Mouse (Mus musculus): ENCODE measurements around the gene Zfp69. TPM values are rescaled to one million over a fixed set of nuclear protein-coding genes. Genes with fewer than 3 reads are reported as not detected.

Zfp69 gene
- polyA plus RNA-seq, 1 experiment, result 2.3 TPM

DNA sequence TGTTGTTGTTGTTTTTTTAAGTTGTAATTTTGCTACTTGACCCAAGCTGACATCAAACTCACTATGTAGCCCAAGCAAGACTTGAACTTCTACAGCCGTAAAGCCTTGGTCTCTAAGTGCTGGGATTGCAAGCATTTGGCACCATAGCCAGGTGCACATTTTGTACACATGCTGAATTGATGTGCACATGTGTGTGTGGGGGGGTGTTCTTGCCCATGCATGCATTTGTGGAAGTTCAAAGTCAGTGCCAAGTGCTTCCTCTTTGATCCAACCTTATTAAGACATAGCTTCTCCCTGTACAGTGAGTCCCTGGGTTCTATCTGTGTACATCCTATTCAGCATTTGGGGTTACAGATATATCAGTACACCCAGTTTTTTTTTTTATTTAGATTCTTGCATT, 4.1 kb upstream of the Zfp69 start:
- H3K4me3 ChIP-seq (ENCODE audit: extremely low read depth, insufficient read depth, insufficient read length), result no peak overlapping the region
- no peaks in the 10 kb centered on the region for H3K36me3 ChIP-seq (ENCODE audit: control insufficient read depth, insufficient read depth, low read length)
- DNase-seq (ENCODE audit: low read depth in 1 of 2, low spot score in 2 of 2), result no peak
- WGBS, result 71% methylated on average over 1 of the region's 1 CpGs
- no peak overlapping the region for H3K27ac ChIP-seq (ENCODE audit: insufficient read depth, low read length)
- H3K4me1 ChIP-seq (ENCODE audit: control insufficient read depth, insufficient read depth, insufficient read length), result peaks cover 13% of the 10 kb centered on the region
- no peaks in the 10 kb centered on the region for H3K27me3 ChIP-seq (ENCODE audit: control insufficient read depth, insufficient read depth, low read length)
- no peak for TF ChIP-seq CTCF (IDR thresholded peaks at IDR 0.05; ENCODE audit: extremely low read depth, insufficient read depth, insufficient read length, insufficient replicate concordance)
- no peak for TF ChIP-seq POLR2A (IDR thresholded peaks at IDR 0.05; ENCODE audit: low read depth, low read length)

DNA sequence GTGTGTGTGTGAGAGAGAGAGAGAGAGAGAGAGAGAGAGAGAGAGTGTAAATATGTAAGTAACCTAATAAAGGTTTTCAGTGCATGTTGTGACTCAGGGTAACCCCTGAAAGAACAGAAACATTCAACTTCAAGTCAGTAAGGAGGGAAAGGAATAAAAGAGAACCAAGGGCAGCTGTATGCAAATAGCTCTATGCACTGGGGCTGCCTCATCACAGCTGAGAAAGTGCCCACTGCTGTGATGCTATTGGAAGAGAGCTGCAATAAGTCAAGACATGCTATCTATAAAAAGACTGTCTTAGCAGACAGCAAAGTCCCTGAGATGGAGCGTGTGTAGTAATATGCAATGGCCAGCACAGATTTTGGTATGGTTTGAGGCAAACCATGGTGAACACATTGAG, 2.2 kb upstream of the Zfp69 start:
- no peak for DNase-seq (ENCODE audit: low read depth in 1 of 2, low spot score in 2 of 2)
- no peaks in the 10 kb centered on the region for H3K36me3 ChIP-seq (ENCODE audit: control insufficient read depth, insufficient read depth, low read length)
- H3K27me3 ChIP-seq (ENCODE audit: control insufficient read depth, insufficient read depth, low read length), result no peaks in the 10 kb centered on the region
- WGBS, result 39% methylated on average over 1 of the region's 1 CpGs
- H3K27ac ChIP-seq (ENCODE audit: insufficient read depth, low read length), result peak overlapping the region; percentile 29
- H3K4me3 ChIP-seq (ENCODE audit: extremely low read depth, insufficient read depth, insufficient read length), result no peak overlapping the region
- TF ChIP-seq POLR2A (IDR thresholded peaks at IDR 0.05; ENCODE audit: low read depth, low read length) (no peak), CTCF (IDR thresholded peaks at IDR 0.05; ENCODE audit: extremely low read depth, insufficient read depth, insufficient read length, insufficient replicate concordance) (no peak)
- H3K4me1 ChIP-seq (ENCODE audit: control insufficient read depth, insufficient read depth, insufficient read length), result peaks cover 13% of the 10 kb centered on the region

DNA sequence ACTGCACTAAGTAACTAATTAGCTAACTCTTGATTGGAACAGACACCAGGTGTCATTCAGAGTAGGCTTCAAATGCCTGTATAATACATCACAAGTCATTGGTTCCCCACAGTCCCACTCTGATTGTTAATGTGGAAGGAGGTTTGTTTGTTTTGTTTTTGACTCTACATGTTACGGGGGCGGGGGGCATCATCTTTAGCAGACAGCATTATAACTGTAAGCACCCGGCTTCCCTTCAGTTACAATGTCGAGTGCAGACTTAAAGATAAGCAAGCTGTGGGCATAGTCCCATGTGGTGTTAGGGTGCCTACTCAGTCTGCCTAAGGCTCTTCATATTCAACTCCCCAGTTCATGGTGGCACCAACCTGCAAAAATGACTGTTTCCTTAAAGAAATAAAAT, 1.5 kb upstream of the Zfp69 start:
- Histone ChIP-seq H3K4me1 (ENCODE audit: control insufficient read depth, insufficient read depth, insufficient read length) (peaks cover 13% of the 10 kb centered on the region), H3K36me3 (ENCODE audit: control insufficient read depth, insufficient read depth, low read length) (no peaks in the 10 kb centered on the region), H3K4me3 (ENCODE audit: extremely low read depth, insufficient read depth, insufficient read length) (no peak overlapping the region), H3K27me3 (ENCODE audit: control insufficient read depth, insufficient read depth, low read length) (no peaks in the 10 kb centered on the region), H3K27ac (ENCODE audit: insufficient read depth, low read length) (peak overlapping the region; percentile 43; the same call in 1 of the 2 replicates)
- no peak for DNase-seq (ENCODE audit: low read depth in 1 of 2, low spot score in 2 of 2)
- TF ChIP-seq POLR2A (IDR thresholded peaks at IDR 0.05; ENCODE audit: low read depth, low read length) (no peak), CTCF (IDR thresholded peaks at IDR 0.05; ENCODE audit: extremely low read depth, insufficient read depth, insufficient read length, insufficient replicate concordance) (no peak)
- WGBS, result 63% methylated on average over 4 of the region's 4 CpGs

DNA sequence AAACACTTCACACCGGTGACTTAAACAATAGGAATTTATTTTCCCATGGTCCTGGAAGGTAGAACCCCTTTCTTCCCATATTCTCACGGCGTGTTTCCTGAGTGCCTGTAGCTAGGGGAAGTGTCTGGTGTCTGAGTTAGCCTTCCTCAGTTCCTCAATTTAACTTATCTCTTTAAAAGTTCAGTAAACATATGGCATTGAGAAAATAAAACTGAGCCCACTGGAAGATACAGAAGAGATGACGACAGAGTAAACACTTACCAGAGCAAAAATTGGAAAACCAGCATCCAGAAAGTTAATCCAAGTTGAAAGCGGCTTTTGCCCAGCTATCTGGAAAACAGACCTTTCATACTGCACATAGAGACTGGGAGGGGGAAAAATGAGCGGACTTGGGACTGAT, 664 bp upstream of the Zfp69 start:
- DNase-seq (ENCODE audit: low read depth in 1 of 2, low spot score in 2 of 2), result no peak
- H3K4me3 ChIP-seq (ENCODE audit: extremely low read depth, insufficient read depth, insufficient read length), result peak overlapping the region; percentile 79; the same call in 1 of the 2 replicates
- H3K27ac ChIP-seq (ENCODE audit: insufficient read depth, low read length), result peak overlapping the region; percentile 98
- H3K27me3 ChIP-seq (ENCODE audit: control insufficient read depth, insufficient read depth, low read length), result no peaks in the 10 kb centered on the region
- no peak for TF ChIP-seq POLR2A (IDR thresholded peaks at IDR 0.05; ENCODE audit: low read depth, low read length)
- no peak for TF ChIP-seq CTCF (IDR thresholded peaks at IDR 0.05; ENCODE audit: extremely low read depth, insufficient read depth, insufficient read length, insufficient replicate concordance)
- H3K4me1 ChIP-seq (ENCODE audit: control insufficient read depth, insufficient read depth, insufficient read length), result peaks cover 13% of the 10 kb centered on the region
- peaks cover under 1% of the 10 kb centered on the region; the same call in 1 of the 2 replicates for H3K36me3 ChIP-seq (ENCODE audit: control insufficient read depth, insufficient read depth, low read length)
- WGBS, result 12% methylated on average over 6 of the region's 6 CpGs

DNA sequence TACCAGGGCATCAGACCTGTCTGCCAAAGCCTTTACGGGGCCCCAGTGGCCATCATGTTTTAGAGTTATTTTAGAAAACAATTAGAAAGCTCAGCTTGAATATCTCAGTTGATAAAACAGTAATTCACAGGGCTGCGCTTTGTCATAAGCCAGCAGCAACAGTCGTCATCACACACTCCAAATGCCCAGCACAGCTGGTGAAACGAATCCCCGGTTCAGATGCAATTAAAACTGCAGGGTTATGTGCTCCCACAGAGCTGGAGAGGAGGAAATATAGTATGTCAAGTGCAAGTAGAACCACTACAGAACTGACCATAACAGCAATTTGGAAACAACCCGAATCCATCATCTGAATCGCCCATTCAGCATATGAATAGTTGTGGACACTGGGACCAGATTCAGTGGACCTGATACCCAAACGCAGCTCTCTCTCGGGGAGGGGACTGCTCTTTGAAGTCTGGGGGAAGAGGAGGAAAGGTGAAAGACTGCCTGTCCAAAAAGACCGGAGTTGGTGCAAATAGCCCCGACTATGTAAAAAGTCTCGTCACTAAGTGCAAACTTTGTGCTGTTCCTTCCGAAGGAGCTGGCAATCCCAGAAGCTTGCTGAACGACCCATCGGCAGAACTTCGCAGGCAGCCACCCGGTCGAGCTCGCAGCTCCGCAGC, 604 bp downstream of the Zfp69 start:
- 5% methylated on average over 20 of the region's 20 CpGs for WGBS
- TF ChIP-seq CTCF (IDR thresholded peaks at IDR 0.05; ENCODE audit: extremely low read depth, insufficient read depth, insufficient read length, insufficient replicate concordance) (no peak), POLR2A (IDR thresholded peaks at IDR 0.05; ENCODE audit: low read depth, low read length) (no peak)
- H3K27me3 ChIP-seq (ENCODE audit: control insufficient read depth, insufficient read depth, low read length), result no peaks in the 10 kb centered on the region
- no peak for DNase-seq (ENCODE audit: low read depth in 1 of 2, low spot score in 2 of 2)
- H3K27ac ChIP-seq (ENCODE audit: insufficient read depth, low read length), result peak overlapping the region; percentile 56; the same call in 1 of the 2 replicates
- peaks cover 13% of the 10 kb centered on the region for H3K4me1 ChIP-seq (ENCODE audit: control insufficient read depth, insufficient read depth, insufficient read length)
- H3K4me3 ChIP-seq (ENCODE audit: extremely low read depth, insufficient read depth, insufficient read length), result peak overlapping the region; percentile 82
- peaks cover 2% of the 10 kb centered on the region; the same call in 1 of the 2 replicates for H3K36me3 ChIP-seq (ENCODE audit: control insufficient read depth, insufficient read depth, low read length)

GRCm38 (mm10) chr4:120948938-120949337, 2.6 kb downstream of the Zfp69 start:
- 43% methylated on average over 3 of the region's 3 CpGs for WGBS
- no peak for DNase-seq (ENCODE audit: low read depth in 1 of 2, low spot score in 2 of 2)
- Histone ChIP-seq H3K27me3 (ENCODE audit: control insufficient read depth, insufficient read depth, low read length) (no peaks in the 10 kb centered on the region), H3K4me3 (ENCODE audit: extremely low read depth, insufficient read depth, insufficient read length) (no peak overlapping the region), H3K27ac (ENCODE audit: insufficient read depth, low read length) (no peak overlapping the region), H3K36me3 (ENCODE audit: control insufficient read depth, insufficient read depth, low read length) (peaks cover 2% of the 10 kb centered on the region), H3K4me1 (ENCODE audit: control insufficient read depth, insufficient read depth, insufficient read length) (peaks cover 13% of the 10 kb centered on the region)
- TF ChIP-seq POLR2A (IDR thresholded peaks at IDR 0.05; ENCODE audit: low read depth, low read length) (no peak), CTCF (IDR thresholded peaks at IDR 0.05; ENCODE audit: extremely low read depth, insufficient read depth, insufficient read length, insufficient replicate concordance) (no peak)

- Histone ChIP-seq H3K27ac (ENCODE audit: insufficient read depth, low read length) (no peak overlapping the region), H3K36me3 (ENCODE audit: control insufficient read depth, insufficient read depth, low read length) (peaks cover 5% of the 10 kb centered on the region), H3K4me3 (ENCODE audit: extremely low read depth, insufficient read depth, insufficient read length) (no peak overlapping the region), H3K4me1 (ENCODE audit: control insufficient read depth, insufficient read depth, insufficient read length) (no peaks in the 10 kb centered on the region), H3K27me3 (ENCODE audit: control insufficient read depth, insufficient read depth, low read length) (no peaks in the 10 kb centered on the region)
- 90% methylated on average over 3 of the region's 3 CpGs for WGBS
- no peak for DNase-seq (ENCODE audit: low read depth in 1 of 2, low spot score in 2 of 2)
- TF ChIP-seq CTCF (IDR thresholded peaks at IDR 0.05; ENCODE audit: extremely low read depth, insufficient read depth, insufficient read length, insufficient replicate concordance) (no peak), POLR2A (IDR thresholded peaks at IDR 0.05; ENCODE audit: low read depth, low read length) (no peak)
Observed at GRCm38 (mm10) chr4:120935006-120935405, 16.5 kb downstream of the Zfp69 start.

Measured in spleen, adult 2 months (tissue).